Mouse (Mus musculus) brain, adult 2 months (tissue): ENCODE measurements around the gene Ptk7.
A peak's percentile ranks its signal among the peaks of the same experiment; 100 is the strongest.

Experiments
- DNase-seq: peaks from one replicate; pipeline ENCODE4 v3.0.0; 2011; ENCODE audit warnings: low read depth, low spot score

Ptk7 gene

GRCm38 (mm10) chr17:46628791-46629684 is at the start of gene Ptk7:
TSS of gene Ptk7 (minus strand) at chr17:46629504.
- peak; percentile 68 for DNase-seq

DNA sequence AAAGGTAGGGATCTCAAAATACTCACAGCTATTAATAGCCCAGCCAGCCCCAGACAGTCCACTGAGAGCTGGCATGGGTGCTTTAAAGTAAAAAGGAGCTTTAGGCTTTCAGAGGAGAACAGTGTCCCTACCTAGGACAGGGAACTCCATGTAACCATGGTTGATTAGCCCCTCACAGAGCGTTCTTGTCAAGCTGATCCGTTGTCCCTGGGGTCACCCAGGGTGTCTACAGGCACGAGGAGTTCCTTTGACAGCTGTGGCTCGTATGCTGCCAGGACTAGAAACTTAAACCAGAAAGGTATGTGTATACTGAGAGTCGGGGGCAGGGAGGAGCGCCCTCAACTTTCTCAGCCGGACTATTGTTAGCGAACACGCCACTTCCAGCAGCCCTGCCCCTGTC is 49.6 kb upstream of the Ptk7 start:
- no peak for DNase-seq

DNA sequence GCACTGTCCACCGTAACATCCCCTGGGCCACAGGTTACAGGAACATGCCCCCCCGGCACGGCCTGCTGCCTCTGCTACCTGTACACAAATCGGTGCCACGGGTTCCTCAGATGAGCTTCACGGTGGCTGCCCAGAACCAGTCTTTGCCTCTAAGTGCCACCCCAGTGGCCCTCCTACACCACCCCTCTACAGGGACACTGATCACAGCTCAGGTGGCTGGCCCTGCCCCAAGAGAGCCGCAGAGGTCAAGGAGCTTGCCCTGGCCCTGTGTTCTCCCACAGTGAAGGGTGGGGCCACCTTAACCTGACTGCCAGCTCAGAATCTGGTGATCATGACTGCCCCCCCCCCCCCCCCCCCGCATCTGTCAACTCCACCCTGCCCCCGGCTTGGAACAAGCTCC is 49.1 kb upstream of the Ptk7 start, which contains the start of gene Mea1:
Mea1 (plus strand) TSS at position 378 of the 400 bp plus-strand sequence.
- DNase-seq: no peak

DNA sequence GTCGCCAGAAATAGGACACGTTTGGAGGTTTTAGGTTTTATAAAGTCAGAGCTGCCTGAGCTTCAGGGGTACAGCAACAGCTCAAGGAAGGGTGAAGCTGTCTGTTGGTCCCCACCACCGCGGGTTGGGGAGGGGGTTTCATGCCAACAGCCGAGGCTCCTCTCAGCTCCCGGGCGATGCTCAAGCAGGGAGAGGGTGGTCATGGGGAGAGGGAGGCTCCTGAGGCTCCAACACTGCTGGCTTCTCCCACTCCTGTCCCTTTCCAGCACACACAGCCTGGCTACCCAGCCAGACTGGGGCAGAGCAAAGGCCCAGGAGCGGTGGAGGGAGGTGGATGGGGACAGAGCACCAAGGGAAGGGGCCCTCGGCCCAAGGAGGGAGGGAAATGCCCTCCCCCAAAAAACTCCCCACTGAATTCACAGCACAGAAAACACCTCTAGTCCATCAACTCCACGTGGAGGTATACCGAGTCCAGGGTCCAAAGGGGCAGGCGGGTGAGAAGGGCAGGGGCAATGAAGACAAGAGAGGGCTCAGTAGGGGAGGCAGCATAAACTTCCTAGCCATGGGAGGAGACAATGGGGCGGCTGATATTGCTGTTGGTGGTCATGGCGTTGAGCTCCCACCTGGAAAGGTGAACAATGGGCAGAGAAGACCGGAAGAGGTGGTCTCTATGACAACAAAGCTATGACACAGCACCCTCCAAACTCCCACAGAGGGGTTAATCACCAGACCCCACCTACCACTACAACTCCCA is 45.4 kb upstream of the Ptk7 start:
- no peak for DNase-seq

DNA sequence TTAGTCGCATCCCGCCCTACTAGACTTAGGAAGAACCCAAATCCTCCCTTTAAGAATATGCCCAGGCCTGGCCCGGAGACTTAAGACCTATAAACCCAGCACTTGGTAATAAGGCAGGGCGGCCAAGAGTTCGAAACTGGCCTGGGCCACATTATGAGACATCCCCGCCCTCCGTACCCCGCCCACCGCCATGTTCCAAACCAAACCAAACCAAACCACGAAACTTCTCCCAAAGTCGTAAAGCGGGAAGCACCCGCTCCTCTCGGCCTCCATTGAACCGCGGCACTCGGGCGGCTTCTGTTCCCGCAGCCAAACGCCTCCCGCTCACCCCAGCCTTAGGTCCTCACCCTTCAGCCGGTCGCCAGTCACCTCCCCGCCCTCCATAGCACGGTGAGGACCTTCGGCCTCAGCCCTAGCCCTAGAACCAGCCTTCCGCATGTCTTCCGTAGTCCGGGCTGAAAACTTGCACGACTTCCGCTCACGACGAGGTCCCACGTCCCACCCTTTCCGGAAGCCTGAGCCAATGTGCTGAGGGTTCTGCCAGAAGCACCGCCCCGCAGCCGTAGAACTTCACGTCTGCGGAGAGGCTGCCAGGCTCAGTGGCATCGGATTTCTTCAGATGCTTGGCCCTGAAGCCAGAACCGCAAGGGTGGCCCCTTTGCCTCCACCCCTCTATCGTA is 44.7 kb upstream of the Ptk7 start, which contains the start of gene Rrp36:
Rrp36 (minus strand) TSS at position 503 of the 680 bp plus-strand sequence.
- DNase-seq: peak; percentile 97

DNA sequence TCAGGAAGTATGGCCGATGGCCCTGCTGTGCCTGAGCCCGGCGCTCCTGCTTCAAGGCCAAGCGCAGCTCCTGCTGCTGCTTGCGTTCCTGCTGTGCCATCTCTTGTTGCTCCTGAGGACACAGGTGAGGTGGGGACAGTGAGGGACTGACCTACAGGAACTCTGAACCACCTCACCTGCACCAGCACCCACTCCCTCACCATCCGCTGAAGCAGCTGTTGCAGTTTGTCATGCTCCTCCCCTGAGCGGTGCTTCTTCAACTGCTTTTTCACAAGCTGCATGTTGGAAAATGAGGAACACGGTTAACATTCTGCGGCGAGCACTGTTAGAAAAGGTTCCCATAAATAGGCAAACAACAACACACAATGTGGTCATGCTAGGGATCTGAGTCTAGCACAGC is 40.6 kb upstream of the Ptk7 start:
- no peak for DNase-seq

GRCm38 (mm10) chr17:46667712-46668111 is 38.4 kb upstream of the Ptk7 start:
- no peak for DNase-seq

DNA sequence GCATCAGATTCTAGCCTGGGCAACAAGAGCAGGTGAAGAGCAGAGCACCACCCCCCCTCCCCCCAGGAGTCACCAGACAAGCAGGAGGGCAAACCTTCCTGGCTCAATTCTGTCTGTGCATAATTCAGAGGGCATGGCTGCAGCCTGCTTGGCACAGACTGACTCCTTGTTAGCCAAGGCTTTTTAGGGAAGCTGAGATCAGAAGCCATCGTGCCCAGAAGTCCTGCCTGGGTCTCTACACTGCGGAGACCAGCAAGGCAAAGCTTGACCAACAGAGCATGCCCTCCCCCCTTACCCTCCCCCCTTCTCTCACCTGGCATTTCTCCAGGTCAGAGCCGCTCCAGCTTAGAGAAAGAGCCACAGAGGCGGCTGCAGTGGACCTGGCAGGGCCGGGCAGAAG is 33.4 kb upstream of the Ptk7 start:
- peak; percentile 94 for DNase-seq

DNA sequence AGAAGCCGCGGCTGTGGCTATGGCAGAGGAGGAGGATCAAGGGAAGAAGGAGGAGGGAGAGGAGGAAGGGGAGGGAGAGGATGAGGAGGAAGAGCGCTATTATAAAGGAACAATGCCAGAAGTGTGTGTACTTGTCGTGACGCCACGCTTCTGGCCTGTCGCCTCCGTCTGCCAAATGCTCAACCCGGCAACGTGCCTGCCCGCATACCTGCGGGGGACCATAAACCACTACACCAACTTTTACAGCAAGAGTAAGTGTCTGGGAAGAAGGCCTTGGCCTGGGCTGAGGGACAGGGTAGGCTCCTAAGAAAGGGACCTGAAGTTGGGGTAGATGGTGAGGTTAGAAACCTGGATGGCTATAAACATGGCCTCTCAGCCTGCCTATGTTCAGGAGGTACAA is 32.7 kb upstream of the Ptk7 start:
- peak; percentile 40 for DNase-seq

DNA sequence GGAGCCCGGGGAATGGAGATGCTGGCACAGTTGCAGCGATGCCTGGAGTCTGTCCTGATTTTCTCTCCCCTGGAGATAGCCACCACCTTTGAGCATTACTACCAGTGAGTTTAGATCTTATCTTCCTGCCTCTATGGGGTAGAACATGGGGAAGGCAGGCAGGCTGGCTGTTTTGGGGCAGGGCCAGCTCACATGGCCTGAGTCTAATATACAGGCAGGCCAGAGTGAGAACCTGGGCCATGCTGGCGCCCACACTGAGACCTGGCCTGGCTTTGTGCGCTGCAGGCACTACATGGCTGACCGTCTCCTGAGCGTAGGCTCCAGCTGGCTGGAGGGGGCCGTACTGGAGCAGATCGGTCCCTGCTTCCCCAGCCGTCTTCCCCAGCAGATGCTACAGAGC is 32.0 kb upstream of the Ptk7 start:
- DNase-seq: peak; percentile 74

DNA sequence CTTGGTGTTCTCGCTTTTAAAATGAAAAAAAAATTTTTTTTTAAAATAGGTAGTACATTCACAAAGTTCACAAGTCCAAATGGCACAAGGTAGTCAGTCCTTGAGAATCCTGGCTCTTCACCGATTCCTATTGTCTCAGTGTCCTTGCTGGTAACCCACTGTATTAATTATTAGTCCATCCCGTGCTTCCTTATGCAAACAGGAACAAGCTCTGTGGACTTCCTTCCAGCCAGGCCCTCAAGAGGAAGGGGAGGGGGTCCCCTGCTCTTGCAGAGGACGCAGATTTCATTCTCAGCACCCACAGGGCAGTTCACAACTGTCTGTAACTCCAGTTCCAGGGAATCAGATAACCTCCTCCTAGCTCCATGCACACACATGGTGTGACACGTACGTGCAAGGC is 26.8 kb upstream of the Ptk7 start:
- no peak for DNase-seq

GRCm38 (mm10) chr17:46651755-46652547 is 22.6 kb upstream of the Ptk7 start:
- no peak for DNase-seq

- DNase-seq: no peak
Measured at GRCm38 (mm10) chr17:46651292-46651691, 22.0 kb upstream of the Ptk7 start.

DNA sequence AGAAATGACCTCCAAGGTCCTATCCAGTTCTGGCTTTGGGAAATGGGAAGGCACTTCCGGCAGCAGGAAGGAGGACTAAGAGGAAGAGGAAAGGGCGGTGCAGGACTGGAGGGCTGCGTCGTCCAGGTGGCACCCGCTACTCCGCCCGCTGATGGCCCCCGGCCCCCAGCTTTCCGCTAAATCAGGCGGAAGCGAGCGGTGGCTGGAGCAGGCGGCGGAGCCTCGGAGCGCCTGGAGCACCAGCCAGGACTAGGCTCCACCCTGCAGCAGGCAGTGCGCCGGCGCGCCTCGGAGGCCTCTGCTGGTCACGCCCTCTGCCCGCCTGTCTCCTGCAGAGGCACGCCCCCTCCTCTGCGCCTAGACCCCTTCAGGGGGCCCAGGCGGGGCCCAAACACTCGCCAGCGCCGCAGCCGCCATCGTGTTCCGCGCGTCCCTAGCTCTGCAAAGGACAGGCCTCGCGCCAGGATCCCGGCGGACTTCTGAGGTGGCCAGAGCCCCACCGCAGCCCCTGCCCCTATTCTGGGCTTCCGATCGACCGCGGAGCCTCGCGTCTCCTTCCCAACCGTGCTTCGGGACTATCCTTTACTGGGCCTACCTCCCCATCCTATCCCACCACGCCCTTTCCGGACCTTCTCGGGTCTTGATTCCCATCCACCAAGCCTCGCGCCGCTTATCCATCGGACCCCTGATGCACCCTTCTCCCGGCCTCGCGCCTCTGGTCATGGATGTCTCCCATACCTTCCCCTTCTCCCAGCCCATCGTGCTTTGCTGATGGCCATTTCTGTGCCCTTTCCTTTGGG is 21.1 kb upstream of the Ptk7 start, which contains the start of gene Cul7:
Cul7 (plus strand) TSS at position 106 of the 800 bp plus-strand sequence.
- DNase-seq: peak; percentile 96

DNA sequence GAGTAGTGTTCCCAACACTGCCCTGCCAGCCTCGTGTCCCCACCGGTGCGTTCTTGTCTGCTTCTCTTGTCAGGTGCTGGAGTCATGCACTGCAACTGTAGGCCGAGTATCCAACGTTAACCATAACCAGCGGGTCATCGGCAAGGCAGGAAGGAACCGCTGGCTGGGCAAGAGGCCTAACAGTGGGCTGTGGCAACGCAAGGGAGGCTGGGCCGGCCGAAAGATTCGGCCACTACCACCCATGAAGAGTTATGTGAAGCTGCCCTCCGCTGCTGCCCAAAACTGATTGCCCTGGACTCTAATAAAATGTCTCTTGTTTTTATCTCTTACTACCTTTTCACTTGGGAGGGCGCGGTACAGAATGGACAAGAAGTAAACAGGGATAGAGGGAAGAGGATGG is 20.5 kb upstream of the Ptk7 start:
- DNase-seq: no peak

DNA sequence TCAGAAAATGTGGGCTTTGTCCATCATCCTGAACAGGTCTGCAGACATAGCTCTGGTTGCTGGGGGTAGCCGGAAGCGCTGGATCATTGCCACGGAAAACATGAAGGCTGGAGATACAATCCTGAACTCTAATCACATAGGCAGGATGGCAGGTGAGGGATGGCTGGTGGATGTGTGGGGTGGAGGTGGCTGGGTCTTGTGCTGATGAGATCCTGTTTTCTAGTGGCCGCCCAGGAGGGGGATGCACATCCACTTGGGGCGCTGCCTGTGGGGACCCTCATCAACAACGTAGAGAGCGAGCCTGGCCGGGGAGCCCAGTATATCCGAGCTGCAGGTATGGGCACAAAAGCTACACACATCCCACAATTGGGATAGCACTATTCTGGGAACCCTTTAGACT is 19.1 kb upstream of the Ptk7 start:
- DNase-seq: no peak

DNA sequence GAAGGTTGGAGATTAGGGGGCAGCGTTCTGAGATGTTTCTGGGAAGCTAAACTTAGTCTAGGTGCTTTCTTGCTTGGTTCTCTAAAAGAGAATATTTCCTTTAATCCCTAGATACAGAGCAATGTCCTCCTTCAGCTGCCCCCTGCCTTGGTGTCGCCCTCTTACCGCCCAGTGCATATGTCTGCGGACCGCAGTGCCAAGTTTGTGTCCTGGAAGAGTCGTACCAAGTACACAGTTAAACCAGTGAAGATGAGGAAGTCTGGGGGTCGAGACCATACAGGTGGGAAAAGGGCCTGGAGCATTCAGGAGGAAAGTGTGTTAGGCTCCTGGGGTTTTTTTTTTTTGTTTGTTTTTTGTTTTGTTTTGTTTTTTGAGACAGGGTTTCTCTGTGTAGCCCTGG is 18.0 kb upstream of the Ptk7 start:
- no peak for DNase-seq

DNA sequence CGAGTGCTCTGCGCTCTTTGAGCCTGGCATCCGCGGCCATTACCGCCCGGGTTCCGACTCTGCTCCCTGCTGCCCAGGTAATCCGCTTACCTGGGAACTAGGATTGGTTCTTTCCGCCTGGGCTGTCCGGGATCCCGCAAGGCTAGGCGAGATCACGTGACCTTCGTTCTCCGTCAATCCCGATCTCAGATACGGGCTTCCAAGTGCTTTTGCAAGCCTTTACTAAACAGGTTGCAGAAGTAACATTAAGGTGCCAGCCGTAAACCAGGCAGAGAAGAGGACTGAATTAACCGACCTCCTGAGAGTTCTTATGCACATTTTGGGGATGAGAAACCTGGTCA is 17.0 kb upstream of the Ptk7 start:
- DNase-seq: no peak

GRCm38 (mm10) chr17:46645561-46646321 is 16.4 kb upstream of the Ptk7 start, which contains the start of the genes Klc4 and Mrpl2:
TSS of gene Klc4 (minus strand) at chr17:46646022.
TSS of gene Mrpl2 (plus strand) at chr17:46646229.
- peak; percentile 99 for DNase-seq
